Mouse (Mus musculus): ENCODE measurements at regions not wholly inside any gene's neighbourhood (a gene's known extent, or its start where the extent isn't known, plus 50 kb on each side); places are given as distances from the start of the nearest gene placed in this dataset.

DNA sequence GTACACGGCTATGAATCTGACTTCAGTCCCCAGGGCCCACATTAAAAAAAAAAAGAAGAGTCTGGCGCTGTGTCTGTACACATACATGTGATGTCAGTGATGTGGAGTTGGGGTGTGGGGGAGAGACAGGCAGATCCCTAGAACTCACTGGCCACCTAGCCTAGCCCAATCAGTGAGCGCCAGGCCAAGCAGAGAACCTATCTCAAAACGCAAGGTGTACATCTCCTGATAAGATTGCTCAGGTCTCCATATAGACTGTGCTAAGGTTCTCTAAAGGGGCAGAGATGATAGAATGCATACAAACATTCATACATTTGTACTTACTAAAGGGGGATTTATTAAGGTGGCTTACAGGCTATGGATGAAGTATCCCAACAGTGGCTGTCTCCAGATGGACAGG is 225.5 kb upstream of the Hs6st1 start:
- no peak for DNase-seq

DNA sequence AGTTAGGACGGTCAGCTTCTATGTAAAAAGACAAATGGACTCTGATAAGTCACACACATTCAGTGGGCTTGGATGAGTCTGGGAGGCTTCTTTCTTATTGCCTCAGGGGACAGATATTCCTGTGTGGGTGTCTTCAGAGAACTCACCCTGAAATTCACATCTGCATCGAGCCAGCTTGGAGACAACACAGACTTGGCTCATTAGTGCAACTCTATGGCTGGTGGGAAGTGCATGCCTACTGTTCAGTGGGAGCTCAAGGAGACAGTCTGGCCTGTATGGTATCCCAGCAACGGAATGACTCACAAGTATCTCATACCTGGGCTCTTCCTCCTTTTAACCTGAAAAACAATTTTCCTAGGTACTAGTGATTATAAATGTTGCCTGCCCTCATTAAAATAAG is 224.6 kb upstream of the Hs6st1 start:
- no peak for DNase-seq

DNA sequence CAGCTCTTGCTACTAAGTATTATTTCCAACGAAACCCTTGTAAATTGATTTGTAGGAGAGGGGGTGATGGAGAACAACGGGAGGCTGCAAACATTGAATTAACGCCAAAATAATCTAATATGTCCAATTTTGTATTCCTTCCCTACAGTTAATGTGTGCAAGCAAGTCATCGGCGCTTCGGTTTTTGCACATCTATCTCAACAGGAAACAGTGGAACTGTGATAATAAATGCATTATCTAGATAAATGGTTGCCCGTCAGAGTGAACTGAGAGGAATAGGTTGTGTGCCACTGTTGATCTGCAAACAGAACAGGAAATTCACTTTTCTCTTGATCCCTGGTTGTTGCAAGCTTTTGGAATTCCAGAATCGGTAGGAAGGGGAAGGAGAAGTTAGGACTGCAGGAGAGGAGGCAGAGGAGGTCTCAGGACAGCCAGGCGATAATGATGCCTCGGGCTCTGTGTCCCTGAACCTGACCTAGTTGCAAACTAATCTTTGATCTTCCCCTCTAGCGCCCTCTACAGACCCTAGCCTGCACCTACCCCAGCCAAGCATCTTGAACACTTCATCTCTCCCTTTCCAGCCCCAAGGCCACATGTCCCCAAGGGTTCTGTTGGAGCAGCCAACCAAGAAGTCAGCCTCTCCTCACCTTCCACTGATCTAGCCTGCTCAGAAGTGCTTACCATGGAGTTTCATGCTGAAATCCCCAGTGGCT is 221.8 kb upstream of the Hs6st1 start:
- no peak for DNase-seq

DNA sequence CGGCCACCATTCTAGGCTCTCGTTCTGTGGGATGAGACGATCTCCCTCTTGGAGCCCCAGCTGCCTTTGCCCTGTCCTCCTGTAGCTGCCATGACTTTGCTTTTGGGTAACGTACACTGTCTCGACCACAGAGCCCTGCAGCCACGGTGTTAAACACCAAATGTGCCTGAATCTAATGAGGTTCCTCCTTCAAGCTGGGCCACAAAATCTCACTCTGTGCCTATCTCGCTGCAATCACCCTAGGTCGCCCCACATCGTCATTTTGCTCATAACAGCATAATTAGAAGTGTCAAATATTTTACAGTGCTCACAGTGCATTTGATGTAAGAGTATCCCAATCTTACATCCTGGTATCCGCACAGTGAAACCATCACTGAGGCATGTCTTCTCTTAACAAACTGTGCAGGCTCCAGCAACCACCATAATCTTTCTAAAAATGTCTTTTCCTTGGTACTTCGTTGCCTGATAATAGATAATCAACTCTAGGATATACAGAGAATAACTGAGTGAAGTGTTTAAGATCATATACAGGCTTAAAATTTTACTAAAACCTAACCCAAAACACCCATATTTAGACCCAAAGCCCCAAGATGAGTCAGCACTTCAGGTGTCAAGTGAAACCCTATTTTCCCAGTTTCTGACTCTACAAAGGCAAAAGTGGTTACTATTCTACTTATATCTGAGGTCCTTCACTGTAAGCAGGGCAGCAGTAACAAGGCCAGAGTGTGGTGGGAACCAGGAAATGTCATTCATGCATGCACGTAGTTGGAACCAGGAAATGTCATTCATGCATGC is 219.8 kb upstream of the Hs6st1 start:
- no peak for DNase-seq

DNA sequence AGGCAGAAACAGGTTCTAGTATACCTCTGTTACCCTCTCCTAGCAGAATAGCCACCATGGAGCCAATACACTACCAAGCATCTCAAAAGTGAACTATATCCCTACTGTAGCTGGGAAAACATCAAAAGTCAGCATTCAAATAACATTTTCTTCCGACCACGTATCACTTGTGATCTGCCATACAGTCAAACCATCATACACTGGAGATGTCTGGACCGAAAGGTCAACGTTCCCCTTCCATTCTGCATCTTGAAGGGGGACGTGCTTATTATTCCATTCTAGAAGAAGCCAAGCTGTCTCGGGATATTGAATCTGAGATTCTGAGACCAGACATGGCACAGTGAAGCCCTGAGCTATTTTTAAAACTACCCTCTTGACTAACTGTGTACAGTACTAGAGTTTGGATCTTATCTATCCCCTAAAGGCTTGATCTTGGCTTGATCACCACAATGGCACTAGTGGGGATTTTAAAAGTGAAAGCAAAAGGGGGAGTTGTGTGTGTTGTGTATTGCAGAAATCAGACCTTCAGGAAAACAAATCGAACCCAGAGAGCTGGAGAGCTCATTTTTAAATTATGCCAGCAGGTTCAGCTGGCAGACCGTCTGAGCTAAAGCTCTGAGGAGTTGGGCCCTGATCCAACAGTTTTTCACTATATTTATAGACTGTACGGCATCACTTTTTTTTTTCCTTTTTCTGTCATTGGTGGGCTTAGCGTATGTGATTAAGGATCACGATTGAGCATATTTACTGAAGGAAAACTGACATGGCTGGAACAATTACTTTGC is 218.6 kb upstream of the Hs6st1 start:
- peak; percentile 21 for DNase-seq

DNA sequence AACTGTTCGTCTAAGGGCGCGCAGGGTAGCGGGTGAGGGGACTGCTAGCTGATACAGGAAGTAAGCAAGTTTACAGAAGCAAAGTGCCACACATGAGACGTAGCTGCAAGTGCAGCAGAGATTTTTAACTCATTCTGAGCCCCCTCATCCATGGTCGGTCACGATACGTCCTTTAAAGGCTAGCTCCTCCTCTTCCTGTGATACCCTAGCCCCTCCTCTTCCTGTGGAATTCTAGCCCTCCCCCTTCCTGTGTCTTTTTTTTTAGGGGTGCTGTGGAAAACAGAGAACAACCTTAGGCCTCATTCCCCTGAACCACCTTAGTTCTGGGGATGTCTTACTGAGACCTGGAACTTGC is 218.0 kb upstream of the Hs6st1 start:
- peak; percentile 18 for DNase-seq

DNA sequence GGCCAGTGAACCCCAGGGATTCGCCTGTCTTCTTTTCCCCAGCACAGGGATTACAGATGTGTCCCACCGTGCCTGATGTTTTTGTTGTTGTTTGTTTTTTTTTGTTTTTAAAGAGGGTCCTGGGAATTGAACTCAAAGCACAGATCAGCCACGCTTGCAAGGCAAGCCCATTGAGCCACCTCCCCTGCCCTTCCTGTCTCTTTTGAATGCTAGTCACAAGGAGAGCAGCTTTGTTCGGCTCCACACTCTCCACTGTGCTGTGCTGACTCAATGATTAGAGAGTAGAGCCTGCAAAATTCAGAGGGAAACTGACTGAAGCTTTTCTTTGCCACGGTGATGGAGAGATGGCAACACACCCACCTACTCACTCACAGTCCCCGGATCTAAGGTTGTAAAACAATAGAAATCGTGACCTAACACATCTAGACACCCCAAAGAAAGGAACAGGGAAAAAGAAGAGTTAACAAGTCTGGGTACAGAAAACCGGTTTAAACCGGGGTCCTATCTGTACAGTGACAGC is 217.6 kb upstream of the Hs6st1 start:
- DNase-seq: no peak

DNA sequence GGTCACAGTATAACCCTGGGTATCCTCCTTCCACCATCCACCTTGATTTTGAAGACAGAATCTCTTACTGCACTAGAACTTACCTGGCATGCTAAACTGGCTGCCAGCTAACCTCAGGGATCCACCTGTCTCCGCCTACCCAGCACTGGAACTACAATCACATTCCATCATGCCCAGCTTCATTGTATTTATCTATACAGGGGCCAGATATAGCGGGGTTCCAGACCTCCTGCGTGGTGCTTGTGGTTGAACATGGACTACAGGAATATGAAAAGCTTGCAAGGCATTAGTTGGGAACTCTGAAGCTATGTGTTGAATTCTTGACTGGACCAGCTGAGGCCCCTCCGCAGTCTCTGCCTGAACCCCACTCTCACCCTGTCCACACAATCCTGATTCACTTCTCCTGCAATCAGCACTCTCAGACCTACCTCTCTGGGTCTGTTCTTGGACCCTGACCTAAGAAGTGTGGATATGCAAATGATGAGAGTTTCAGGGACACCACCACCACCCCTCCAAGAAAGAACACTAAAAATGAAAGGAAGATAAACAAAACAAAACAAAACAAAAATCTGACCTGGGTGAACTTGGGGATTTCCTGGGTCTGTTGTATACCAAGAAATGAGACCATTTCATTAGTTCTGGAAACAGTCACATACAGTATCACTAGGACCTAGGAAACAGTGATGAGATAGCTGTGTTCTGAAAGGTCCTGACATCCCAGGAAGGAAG is 216.4 kb upstream of the Hs6st1 start:
- no peak for DNase-seq

DNA sequence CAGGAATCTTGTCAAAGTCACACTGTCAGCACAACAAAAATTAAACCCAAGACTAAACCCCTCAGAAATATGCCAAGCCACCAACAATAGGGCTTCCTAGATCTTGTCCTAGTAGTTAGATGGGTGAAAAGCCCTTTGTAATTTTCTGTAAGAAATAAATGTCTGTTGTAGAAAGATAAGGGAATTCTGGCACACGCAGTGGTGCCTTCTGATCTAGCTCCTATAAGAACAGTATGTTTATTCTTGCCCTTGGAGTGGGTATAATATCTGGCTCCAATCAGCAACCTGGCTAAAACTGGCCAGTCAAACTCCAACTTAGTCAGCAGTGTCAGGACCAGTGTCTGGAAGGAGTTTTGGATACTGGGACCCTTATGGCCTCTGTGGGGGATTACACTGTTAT is 215.2 kb upstream of the Hs6st1 start:
- no peak for DNase-seq

DNA sequence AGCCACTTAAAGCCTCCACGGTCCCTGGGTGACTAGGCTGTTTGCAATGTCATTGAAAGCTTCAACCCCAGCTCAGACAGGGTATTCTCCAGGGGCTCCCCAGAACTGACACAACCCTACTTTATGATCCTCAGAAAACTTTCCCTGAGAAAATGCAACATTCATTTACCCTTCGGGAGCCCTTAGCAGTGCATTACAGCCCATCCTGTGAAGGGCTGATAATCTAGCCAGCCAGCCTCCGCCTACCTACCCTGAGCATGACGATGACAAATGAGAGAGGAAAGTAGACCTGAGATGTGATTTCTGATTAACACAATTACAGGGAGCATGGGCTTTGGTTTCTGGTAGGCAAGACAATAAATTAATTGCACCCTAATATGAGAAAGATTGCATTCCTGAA is 212.6 kb upstream of the Hs6st1 start:
- no peak for DNase-seq

DNA sequence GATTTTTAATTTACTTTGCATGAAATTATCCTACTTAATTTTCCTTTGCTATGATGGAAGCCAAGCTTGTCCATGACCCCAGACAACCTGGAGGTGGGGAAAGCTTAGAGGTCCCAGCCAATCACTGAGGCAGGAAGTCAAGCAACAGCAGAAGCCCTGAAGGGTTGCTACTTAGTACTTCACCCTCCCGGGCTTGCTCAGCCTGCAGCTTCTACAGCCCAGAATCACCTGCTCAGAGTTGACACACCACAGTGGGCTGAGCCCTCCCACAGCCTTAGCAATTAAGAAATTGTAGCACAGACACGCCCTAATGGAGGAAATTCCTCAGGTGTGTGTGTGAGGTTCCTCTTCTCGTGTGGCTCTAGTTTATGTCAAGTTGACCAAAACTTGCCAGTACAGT is 209.9 kb upstream of the Hs6st1 start:
- DNase-seq: no peak

DNA sequence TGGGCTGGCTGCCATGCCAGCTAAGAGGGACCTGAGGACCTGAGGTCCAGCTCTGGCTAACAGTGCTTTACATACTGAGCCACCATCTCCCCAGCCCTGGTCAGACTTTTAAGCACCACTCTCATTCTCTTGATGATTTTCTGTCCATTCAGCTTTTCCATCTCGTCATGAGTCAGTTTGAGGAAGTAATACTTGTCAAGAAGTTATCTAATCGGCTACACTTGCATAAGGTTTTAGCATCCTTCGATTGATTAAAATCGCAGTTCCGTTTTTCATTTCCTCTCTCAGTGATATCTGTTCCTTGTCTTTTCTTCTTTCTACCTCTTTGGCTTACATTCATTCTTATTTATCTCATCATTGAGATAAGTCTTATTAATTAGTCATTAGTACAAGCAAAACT is 207.4 kb upstream of the Hs6st1 start:
- no peak for DNase-seq

DNA sequence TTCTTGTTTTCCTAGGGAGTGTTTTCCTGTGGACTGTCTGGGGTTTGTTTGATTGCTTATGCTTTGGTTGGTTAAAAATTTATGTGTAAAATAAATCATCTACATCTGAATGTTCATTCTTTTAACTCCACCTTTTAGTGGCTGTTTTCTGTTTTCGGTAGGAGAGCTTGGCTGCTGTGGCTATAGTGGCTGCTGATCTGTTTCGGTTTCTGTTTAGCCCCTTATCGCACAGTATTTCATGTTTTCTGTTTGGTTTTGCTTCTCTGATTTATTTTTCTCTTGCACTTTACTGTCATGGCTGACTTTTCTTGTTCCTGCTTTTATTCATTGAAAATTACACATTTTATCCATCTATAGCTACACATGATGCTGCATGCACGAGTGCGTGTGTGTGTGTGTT is 206.0 kb upstream of the Hs6st1 start:
- no peak for DNase-seq

DNA sequence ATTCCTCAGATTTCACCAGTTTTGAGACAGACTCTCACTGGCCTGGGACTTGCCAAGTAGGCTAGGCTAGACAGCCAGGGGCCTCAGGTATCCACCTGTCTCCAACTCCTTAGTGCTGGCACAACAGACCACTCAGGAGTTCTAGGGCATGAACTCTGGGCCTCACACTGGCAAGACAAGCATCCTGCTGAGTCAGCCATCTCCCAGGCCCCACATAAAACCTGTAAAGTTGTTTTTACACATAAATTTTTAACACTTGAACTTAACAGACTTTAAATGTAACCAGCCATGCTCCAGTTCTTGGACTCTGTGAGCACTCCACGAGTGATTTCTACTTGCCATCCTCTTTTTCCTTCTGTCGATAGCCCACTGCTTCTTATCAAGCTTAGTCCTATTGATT is 205.5 kb upstream of the Hs6st1 start:
- no peak for DNase-seq

DNA sequence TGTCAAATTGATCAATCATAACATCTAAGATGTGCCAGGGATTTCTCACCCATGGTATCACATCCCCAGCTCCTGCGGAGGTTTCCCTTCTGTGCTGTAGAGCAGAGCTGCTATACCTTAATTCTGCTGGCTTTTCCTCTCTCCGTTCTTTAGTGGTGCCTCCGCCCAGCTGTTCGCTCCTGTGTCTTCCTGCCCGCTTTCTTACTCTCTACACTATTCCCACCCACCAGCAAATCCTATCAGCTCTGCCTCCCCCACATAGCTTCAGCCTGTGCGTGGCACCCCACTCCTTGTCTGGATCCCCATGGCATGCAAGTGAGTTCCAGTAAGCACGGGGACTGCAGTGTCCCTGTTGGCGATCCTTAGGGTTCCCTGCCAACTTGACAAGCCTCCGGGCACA is 204.0 kb upstream of the Hs6st1 start:
- no peak for DNase-seq

DNA sequence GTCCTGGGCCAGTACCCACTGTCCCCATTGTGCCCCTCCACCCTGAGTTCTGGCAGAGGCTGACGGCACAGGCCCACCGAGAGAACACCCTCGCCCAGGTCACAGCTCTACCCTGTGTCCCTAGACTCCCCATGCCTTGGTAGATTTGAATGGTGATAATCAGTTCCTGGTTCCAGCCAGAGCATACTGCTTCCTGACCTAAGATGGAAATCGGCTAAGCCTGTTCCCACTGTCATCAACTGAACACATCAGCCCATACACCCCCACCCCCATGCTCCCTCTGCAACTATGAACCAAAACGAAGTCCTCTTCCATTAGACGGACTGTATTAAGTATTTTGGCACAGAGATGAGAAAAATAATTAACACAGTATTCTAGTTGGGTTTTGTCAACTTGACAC is 202.9 kb upstream of the Hs6st1 start:
- DNase-seq: no peak

DNA sequence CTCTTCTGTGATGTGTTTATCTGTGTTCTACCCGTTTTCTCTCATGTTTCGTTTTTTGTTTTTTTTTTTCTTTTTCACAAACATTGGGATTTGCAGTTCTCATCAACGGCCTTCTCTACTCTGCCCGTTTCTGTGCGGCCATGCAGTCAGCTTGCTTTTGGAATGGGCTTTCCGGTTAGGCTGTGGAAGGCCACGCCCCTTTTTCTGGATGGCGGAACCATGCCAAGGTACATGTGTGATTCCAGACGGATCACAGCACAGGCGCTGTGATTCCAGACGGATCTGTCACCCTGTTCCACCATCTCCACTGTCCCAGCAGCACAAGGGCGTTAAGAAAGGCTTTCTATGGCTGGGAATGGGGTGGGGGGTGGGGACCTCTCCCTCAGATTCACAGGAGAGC is 201.6 kb upstream of the Hs6st1 start:
- DNase-seq: no peak

DNA sequence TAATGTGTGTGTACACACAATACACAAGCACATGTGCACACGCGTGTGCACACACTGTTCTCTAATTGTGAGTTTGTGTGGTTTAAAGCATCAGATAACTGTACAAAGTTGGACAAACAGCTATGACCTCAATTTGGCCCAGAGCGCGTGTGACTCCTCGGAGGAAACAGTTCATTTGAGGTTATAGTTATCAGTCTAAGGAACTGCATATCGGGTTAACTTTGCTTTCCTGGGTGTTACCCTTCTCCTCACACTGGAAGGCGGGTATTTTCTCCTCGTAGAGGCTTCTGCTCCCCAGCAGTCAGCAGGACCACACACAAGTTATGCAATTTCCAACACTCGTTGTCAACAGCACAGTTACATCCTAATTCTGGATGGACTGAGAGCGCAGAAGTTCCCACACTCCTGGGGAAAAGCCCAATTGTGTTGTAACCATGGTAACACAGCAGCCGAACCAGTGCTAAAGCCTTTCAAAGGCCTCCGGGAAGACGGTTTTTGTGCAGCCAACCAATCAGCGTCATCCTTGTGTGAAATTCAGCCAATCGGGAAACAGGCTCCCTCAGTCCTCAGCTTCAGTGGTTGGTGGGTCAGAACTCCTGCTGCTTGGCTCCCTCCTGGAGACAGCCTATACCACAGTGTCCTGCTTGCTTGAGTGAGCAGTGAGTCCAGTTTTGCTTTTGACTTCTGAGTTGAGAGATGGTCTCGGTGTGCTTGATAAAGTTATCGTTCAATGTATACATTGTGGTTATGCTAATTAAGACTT is 198.6 kb upstream of the Hs6st1 start:
- peak; percentile 68 for DNase-seq

DNA sequence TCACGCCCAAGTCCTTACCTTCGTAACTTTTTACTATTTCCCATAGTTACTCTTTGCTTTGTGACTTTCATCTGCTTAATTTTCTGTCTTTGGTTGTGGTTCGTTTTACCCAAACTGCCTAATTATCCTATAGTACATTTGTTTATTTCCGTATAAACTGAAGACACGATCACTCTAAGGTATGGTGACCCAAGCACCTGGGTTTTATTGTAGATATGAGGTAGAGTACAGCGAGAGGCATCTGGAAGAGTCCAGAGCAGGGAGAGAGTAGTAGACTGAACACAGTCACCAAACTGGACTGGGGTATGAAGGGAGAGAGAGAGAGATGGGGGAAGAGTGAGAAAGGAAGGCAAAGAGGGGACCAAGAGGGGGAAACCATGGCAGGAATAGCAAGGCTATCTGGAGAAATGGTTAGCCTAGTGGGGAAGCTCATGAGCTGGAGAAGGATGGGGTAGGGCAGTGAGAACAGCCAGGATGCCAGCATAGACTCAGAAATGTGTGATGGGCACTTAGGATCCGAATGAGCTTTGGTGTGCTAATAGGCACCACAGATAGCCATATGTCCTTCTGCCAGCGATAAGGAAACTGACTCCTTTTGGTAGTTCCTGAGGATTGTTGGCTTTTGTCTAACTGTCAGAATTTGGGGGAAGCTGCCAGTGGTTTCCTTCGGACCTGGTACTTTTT is 197.9 kb upstream of the Hs6st1 start:
- no peak for DNase-seq

DNA sequence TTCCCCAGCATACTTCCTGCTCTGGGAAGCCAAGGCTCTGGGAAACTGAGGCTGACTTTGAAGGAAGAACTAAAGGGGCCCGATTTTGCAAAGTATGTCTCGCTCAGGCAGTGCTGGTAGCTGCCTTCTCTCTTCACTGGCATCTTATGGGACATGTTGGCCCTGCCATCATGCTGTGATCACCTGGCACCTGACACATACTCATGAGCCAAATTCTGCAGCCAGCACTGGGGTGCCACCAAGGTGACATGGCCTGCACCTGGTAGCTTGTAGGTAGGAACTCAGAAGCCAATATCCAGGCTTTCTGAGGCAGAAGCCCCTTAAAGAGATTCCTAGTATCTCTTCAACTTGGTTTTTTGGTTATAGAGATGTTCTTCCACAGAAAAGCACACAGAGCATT is 195.2 kb upstream of the Hs6st1 start:
- DNase-seq: no peak

DNA sequence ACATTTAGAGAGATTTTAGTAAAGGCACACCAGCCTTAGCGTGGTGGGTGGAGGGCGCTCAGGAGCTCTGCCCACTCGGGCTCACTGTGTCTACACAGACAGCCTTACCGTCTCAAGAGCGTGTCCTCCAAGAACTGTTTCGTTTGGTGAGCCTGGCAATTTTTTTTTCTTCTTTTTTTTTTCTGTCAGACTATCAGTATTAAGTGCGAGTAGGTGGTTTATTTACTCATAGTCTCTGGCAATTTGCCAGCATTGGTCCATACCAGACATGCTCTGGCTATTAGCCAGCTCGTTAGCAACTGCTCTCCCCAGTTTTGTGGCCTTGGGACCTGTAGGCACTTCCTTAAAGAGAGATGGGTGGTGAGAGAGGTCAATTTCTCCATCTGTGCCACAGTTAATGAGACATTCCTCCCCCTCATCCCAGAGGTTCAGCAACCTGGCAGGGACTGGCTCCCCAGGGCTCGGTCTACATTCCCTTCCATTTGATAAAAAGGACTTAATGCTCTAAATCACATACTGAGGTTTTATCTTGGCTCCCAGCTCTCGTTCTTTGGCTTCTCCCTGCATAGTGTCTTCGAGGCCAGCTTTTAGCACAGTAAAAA is 192.9 kb upstream of the Hs6st1 start:
- peak; percentile 25 for DNase-seq

Data from heart, postnatal 4 days (tissue).